Mouse (Mus musculus) spleen, postnatal 36 days (tissue): ENCODE measurements around the gene Ugt1a6a.

Experiments used
- DNase-seq, 2 experiments: peaks; one replicate each; pipeline ENCODE4 v3.0.0; 2022; ENCODE audit warnings: low spot score in 2 of 2, mixed read lengths in 1 of 2

Gene Ugt1a6a

DNA sequence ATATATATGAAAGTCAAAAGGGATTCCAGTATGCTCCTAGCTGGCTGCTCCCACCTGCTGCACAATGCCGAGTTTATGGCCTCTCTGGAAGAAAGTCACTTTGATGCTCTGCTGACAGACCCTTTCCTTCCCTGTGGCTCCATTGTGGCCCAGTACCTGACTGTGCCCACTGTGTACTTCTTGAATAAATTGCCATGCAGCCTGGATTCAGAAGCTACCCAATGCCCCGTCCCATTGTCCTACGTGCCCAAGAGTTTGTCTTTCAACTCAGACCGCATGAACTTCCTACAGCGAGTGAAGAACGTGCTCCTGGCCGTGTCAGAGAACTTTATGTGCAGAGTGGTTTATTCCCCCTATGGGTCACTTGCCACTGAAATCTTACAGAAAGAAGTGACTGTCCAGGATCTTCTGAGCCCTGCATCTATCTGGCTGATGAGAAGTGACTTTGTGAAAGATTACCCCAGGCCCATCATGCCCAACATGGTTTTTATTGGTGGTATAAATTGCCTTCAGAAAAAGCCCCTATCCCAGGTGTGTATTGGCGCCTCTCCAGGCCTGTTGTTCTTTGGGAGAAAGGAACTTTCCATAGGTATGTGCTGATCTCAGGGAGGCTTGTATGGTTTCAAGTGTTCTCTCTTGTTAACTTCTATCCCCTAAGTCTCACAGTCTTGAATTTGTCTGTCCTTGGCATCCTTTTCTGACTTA lies 77.9 kb downstream of the Ugt1a6a start:
- peak in 1 of 2 experiments; percentile 2 for DNase-seq

DNA sequence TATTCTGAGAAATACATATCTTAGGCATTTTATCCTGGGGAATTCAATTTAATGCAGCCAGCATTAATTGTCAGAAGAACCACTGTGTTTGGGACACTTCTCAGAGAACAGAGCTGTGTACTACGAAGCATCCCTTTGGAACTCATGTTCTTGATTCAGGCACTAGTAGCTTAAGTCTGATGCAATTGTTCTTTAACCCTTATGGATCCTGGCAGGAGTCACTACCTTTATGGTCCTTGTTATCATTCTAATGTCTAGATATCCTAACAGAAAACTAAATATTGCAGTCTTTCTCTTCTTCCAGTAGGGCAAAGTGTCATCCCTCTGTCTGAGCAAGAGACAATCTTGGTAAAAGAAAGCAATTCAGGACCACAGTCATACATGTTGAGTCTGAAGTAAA lies 78.5 kb downstream of the Ugt1a6a start:
- no peak for DNase-seq

DNA sequence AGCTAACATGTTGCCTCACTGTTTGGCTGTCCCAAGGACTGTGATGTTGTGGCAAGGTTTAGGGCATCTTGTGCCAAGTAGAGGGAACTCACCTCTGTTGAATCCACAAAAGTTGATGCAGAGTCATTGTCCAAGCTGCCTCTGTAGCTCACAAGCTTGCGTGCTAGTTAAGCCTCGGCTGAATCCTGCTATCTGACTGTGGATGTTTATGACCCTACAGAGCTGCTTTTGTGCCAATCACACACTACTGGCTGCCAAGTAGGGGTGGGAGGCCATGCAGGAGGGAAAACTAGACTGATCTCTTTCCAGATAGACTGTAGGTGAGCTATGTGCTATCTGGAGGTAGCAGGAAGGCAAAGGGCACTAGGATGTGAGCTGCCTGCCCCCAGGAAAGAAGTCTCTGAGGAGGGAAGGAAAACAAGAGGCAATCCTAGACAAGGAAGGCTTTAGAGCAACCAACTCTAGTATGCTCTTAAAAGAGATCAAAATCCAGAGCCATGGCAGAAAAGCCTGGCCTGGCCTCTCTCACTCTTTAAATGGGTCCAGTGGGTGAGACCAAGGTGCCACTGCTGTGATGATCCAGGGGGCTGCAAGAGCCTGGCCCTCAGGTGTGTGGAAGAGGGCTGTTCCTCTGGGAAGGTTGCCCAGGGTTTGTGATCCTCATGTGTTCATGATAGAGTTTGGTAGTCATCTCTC lies 79.3 kb downstream of the Ugt1a6a start:
- peak; percentile 10 to 11 for DNase-seq

DNA sequence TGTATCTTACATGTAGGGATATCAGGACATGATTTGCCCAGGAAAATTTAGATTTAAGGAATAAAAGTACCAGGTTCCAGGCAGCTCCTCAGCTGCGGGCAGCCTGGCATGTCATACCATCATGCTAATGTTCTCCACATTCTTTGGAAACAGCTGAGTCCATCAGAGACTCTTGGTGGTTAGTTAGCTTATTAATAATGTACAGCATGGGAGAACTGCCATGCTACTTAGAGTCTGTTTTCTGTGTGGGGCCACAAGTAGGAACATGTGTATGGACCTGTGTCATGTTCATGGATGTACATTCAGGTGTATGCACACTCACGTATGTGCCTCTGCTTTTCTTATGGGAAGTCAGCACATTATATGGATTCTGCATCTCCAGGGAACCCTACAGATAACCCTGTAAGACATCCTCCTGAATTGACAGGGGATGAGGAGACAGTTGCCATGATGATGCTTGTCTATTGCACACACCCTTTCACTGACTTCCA lies 79.9 kb downstream of the Ugt1a6a start:
- no peak for DNase-seq

DNA sequence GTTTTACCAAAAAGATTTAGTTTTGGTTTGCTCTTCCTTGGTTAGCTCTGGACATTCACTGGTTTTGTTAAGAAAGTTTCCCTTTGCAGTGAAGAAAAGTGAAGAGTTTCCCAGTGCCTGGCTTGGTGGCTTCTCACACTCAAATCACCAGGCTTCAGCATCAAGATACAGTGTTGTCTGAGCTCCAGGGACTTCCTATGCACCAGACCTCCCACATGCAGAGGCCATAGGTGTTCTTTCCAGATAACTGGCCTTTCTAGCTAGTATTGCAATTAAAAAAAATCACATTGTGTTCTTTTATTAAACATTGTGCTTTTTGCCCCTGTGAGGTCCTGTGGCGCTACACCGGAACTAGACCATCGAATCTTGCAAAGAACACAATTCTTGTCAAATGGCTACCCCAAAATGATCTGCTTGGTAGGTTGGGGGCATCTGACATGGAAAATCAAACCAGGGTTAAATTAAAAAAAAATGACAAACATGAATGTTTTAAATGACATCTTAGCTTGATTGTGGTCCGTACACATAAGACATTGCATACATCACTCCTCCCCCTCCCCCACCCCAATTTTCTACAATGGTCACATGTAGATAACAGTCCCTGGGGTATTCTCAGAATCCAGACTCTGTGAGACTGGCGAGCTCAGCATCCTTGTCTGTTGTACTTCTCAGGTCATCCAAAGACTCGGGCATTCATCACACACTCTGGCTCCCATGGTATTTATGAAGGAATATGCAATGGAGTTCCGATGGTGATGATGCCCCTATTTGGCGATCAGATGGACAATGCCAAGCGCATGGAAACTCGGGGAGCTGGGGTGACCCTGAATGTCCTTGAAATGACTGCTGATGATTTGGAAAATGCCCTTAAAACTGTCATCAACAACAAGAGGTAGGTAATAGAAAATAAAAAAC lies 81.1 kb downstream of the Ugt1a6a start:
- DNase-seq, result peak in 1 of 2 experiments; percentile 8

DNA sequence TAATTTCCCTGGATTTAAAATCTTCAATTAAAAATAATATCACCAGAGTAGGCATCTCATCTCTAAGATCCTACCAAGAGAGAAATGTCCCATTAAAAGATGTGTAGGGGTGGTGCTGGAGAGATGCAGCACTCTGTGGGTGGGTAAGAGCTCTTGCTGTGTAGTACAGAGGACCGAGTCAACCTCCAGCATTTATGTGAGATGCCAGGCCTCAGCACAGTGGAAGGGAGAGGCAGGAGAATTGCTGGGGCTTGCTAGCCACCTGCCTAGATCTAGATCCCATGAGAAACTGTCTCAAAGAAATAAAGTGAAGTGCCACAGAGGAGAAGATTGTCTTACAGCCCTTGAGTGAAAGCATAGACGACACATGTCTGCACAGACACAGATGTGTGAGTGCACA lies 81.9 kb downstream of the Ugt1a6a start:
- DNase-seq, result no peak

DNA sequence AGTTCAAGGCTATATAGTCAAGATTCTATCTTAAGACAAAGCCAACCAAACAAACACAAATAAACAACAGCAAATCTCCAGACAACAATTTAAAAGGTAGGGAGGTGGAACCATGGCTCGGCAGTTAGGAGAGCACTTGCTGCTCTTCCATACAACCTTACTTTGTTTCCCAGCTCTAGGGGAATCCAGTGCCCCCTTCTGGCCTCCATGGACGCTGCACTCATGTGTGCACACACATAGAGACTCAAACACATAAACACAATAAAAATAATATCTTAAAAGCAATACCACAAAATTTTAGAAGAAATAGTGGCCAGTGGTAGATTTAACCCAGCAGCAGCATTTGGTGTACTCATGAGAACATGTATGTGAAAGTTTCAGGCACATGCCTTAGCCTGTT lies 82.5 kb downstream of the Ugt1a6a start:
- DNase-seq, result peak in 1 of 2 experiments; percentile 5

DNA sequence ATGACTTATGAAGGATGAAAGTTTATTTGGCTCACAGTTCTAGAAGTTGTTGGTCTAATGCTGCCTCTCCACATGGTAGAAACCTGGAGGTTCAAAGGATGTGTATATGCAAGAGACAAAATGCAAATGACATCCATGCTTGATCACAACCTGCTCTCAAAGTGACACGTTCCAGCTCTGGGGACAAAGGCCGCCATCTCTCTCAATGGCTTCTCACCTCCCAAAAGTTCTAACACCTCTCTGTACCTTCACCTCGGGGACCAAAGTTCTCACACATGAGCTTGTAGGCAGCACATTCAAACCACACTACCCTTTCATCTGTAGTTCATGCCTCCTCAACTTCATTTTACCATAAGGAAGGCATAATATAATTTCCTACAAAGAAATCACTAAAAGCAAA lies 83.0 kb downstream of the Ugt1a6a start:
- DNase-seq, result peak in 1 of 2 experiments; percentile 5

DNA sequence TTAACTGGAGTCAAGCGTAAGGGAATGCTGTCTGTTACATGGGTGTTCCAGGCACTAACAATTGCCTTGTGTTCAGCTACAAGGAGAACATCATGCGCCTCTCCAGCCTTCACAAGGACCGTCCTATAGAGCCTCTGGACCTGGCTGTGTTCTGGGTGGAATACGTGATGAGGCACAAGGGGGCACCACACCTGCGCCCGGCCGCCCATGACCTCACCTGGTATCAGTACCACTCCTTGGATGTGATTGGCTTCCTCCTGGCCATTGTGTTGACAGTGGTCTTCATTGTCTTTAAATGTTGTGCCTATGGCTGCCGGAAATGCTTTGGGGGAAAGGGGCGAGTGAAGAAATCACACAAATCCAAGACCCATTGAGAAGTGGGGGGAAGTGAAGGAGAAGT lies 83.4 kb downstream of the Ugt1a6a start:
- peak in 1 of 2 experiments; percentile 11 for DNase-seq

DNA sequence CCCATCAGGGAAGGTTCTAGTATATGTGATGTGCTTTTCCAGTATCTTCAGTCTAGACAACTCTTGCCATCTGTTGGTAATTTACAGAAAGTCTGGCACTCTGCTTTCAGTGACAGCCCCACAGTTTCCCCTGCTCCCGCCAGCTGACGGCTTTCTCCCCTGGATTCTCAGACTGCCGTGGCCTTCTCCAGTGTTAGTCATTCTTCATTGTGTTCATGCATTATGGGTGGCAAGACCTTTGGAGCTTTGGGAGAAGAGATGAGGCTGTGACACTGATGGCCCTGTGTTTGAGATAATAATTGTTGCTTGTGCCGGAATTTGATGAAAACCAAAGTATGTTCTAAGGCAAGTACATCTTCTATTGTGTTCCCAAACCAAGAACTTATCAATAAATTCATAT lies 84.0 kb downstream of the Ugt1a6a start:
- DNase-seq, result peak in 1 of 2 experiments; percentile 6

DNA sequence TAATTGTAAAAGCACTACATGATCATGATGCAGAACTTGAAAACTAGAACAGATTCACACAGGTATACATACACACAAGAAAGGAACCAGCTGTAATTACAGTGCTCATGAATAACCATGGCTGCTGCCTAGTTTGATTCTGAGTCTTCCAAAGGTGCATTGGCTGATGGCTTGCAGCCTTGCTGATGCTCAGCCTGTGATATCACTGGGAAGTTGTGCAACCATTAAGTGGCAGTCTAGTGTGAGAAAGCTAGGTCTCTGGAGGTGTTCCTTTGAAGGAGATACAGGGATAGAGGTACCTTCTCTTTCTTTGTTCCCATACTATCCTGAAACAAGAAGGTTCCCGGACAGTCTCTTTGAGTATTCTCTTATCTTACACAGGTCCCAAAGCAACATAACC lies 84.4 kb downstream of the Ugt1a6a start:
- DNase-seq, result peak in 1 of 2 experiments; percentile 9

DNA sequence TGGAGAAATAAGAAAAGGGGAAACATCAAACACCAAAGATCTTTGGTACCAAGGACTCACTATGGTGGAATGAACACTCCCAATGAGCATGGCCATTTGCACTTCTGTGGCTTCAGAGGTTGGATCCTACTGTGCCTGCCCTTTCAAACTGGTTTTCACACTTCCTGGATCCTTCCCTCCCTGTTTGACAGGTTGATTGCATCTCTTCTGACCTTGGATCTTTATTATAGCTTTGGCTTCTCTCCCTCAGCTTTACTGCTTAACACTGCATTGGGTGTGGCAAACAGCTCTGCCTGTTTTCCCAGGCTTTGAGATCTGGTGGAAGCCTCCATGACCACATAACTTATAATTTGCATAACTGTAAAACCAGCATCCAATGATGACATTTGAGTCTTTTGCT lies 85.7 kb downstream of the Ugt1a6a start:
- DNase-seq, result peak; percentile 10 to 22

DNA sequence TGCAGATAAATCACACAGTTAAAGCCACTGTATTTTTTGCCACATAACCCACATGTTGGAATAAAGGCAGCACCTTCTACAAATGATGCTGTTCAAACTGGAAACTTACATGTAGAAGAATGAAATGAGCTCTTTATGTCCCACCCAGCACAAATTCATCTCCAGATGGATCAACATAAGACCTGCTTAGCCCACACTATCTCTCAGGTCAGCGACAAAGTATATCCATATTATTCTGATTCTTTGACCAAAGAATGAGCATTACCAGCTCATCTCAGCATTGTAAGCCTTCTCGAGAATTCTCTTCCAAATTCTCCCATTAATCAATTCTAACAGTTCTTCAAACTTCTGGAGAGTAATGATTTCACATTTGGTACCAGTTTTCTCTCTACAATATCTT lies 87.6 kb downstream of the Ugt1a6a start:
- DNase-seq, result no peak

DNA sequence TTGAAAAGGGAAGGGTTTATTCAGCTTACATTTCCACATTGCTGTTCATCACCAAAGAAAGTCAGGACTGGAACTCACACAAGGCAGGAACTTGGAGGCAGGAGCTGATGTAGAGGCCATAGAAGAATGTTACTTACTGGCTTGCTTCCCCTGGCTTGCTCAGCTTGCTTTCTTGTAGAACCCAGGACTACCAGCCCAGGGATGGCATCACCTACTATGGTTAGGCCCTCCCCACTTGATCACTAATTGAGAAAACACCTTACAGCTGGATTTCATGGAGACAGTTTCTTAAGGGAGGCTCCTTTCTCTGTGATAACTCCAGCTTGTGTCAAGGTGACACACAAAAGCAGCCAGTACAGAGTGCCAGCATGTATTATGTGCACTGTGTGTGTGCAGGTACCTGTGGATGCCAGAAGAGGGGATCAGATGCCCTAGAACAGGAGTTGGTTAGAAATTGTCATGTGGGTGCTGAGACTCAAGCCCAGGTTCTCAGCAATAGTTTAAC lies 88.5 kb downstream of the Ugt1a6a start:
- DNase-seq, result peak; percentile 4 to 6

DNA sequence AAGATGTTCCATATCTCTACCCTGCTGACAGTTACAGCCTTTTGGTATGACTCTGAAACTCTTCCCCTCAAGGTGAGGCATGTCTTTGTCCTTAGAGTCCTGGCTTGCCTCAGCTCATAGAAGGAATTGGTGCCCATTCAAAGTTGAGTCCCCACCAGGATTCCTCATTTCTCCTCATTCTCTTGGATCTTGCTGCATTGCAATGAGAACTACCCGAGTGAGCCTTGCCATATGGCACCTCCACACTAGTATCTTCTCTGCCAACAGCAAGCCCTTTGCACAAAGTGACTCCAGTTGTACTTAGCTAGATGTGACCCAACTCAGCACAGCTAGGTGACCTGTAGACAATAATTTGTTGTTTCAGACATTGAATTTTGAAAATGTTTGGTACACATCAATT lies 89.0 kb downstream of the Ugt1a6a start:
- DNase-seq, result peak; percentile 7 to 11

DNA sequence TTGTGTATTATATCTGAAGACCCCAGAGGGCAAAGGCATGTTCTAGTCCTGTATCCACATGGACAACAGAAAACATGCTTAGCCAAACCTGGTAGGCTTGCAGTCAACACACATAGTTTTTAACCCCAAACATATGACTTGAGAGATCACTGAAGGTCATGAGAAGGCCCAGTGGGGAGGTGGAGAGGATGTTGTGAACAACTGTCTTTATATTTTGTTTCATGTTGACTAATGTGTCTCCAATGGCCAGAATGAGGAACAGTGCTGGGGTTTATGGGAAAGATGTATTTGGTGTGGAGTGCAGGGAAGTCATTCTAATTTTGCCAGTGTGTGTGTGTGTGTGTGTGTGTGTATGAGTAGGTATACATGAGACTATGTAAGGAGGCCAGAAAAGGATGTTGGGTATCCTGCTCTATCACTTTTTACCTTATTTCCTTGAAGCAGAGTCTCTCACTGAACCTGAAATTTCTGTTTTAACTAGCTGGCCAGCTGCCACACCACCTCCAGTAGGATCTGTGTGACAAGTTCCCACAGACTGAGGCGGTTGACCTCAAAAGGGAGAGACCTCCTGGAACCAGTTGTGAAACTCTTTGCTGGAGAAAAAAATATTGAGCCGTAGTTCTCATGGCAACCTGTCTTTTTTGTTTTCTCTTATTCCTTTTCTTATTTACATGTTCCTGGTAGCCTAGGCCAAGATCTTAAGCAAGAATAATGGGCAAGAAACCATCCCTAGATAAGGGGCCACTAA lies 89.6 kb downstream of the Ugt1a6a start:
- DNase-seq, result peak; percentile 28 to 47

DNA sequence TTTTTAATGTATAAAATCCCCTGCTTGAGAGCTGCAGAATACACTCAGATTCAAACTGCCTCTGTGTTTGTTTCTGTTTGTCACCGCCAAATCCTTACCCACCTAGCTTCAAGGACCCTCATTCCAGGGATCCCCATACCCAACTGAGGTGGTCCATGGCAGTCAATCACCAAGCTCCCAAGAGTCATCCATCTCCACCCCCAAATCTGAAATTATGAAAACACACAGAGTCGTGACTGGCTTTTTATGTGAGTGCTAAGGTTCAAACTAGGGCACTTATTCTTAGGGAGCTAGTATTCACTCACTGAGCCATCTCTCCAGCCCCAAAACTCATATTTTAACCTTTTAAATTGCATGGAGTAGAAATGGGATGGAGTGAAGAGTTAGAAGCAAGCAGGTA lies 90.7 kb downstream of the Ugt1a6a start:
- peak; percentile 0 to 1 for DNase-seq

DNA sequence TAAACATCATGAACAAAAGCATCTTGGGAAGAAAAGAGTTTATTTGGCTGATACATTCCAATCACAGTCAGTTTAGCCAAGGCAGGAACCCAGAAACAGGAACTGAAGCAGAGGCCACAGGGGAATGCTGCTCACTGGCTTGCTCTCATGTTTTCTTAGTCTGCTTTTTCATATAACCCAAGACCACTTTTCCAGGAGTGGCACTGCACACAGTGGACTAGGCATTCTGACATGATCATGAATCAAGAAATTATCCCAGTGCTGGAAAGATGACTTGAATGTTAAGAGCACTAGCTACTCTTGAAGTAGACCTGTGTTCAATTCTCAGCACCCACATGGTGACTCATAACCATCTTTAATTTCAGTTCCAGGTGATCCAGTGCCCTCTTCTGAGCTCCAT lies 91.1 kb downstream of the Ugt1a6a start:
- DNase-seq, result peak; percentile 1

DNA sequence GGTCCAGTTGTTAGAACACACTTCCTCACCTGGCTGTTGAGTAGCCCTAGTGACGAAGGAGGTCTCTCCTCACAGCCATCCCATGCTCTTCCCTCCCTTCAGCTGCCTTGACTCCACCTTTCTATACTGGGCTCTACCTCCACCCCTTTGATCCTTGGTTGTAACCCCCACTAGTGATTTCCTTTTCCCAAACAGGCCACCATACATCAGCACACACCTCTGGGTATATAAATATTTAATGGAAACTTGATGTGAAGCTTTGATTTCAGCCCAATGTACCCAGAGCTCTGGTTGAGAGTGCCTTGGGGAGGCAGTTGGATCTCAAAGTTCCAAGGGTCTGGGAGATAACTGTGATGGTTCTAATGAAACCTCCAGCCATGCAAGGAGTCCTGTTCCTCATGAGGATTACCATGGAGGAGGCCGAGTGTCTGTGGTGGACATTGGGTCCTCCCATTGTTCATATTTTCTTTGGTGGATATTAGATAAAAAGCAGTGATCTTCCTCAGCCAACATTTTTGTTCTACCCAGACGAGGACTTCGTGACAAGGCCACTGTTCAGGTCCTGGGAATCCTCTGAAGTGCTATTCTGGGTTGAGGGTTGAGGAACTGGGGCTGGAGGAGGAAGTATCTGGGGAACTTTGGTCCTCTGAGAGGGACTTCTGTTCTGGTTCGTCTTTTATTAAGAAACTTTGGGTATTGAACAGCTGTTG lies 92.2 kb downstream of the Ugt1a6a start, which contains the start of gene Mroh2a:
TSS of gene Mroh2a (plus strand) at position 317 of the 710 bp plus-strand sequence.
- no peak for DNase-seq

DNA sequence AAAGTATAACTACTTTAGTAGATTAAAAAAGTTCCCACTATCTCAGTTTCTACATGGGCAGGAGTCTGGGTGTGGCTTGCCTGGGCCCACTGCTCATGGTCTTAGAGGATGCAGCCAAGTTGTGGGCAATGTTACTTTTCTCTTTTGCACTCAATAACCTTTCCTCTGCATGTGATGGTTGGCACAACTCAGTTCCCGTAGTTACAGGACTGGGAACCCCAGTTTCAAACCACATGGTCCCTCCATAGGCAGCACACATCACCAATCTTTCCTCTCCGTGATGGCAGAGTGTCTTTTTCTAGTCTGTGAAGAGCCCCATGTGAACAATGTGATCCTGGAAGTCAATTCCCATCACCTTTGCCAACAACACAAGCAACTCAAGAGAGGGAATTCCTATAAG lies 92.9 kb downstream of the Ugt1a6a start:
- DNase-seq, result no peak
